Mouse (Mus musculus): Measurements from ENCODE around the gene Kcnc1. TPM values are rescaled to one million over a fixed set of nuclear protein-coding genes. Genes with fewer than 3 reads are reported as not detected.

Kcnc1 gene
- total and polyA plus RNA-seq, 3 experiments: not detected

DNA sequence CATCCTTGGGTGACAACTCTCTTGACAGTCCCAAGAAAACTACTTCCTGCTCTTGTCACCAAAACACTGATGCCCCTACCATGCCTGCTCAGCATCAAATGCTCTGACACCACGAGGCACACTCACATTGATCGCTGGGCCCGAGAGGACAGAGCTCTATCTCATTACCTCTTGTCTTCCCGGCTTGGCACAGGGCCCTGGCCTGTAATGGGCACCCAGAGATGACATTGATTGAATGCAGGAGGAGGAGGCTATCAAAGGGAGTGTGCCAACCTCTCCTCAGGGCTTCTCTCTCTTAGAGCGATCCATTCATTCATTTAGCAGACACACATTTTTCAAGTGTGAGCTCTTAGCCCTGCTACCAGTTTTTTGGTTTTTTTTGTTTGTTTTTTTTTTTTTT, 79.2 kb downstream of the Kcnc1 start:
- peaks cover 2 to 11% of the 10 kb centered on the region in 2 experiments; a peak in 2 of 4 replicates for H3K4me1 ChIP-seq (ENCODE audit: control insufficient read depth in 1 of 2, insufficient read depth in 2 of 2, low read length in 2 of 2)
- no peaks in the 10 kb centered on the region for H3K9me3 ChIP-seq (replicated peaks; ENCODE audit: insufficient read depth, low read length)
- DNase-seq (ENCODE audit: low read depth, low spot score): no peak
- no peaks in the 10 kb centered on the region for H3K79me2 ChIP-seq (ENCODE audit: control insufficient read depth, insufficient read depth, low read length, poor library complexity)
- TF ChIP-seq UBTF (IDR thresholded peaks at IDR 0.05; ENCODE audit: borderline replicate concordance, insufficient read depth, low read depth, low read length): no peak
- TF ChIP-seq RCOR1 (IDR thresholded peaks at IDR 0.05; ENCODE audit: low read depth, low read length): no peak
- H3K9ac ChIP-seq (ENCODE audit: control insufficient read depth, low read depth, low read length, poor library complexity, severe bottlenecking): no peak overlapping the region
- peaks cover 0 to 6% of the 10 kb centered on the region in 2 experiments; a peak in 1 of 4 replicates for H3K36me3 ChIP-seq (ENCODE audit: control insufficient read depth in 1 of 2, insufficient read depth in 2 of 2, low read length in 2 of 2)
- H3K4me3 ChIP-seq (ENCODE audit: control insufficient read depth in 1 of 2, insufficient read depth in 1 of 2, low read depth in 2 of 2, low read length in 2 of 2): no peak overlapping the region
- no peak overlapping the region for H3K27ac ChIP-seq (ENCODE audit: control insufficient read depth, low read depth, low read length)
- H3K27me3 ChIP-seq (ENCODE audit: control insufficient read depth in 1 of 2, insufficient read depth in 2 of 2, low read length in 2 of 2): no peaks in the 10 kb centered on the region

DNA sequence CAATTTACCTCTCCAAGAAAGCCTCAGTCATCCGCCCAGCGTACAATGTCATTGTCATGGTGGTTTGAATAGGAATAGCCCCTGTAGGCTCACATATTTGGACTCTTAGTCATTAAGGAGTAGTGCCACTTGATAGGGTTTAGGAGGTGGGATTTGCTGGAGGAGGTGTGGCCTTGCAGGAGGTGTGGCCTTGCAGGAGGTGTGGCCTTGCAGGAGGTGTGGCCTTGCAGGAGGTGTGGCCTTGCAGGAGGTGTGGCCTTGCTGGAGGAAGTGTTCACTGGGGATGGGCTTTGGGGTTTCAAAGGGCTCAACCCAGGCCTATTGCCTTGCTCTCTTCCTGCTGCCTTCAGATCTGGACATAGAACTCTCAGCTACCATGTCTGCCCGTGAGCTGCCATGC, 81.2 kb downstream of the Kcnc1 start:
- H3K27ac ChIP-seq (ENCODE audit: control insufficient read depth, low read depth, low read length): no peak overlapping the region
- DNase-seq (ENCODE audit: low read depth, low spot score): peak; percentile 52
- H3K4me3 ChIP-seq (ENCODE audit: control insufficient read depth in 1 of 2, insufficient read depth in 1 of 2, low read depth in 2 of 2, low read length in 2 of 2): no peak overlapping the region
- no peaks in the 10 kb centered on the region for H3K36me3 ChIP-seq (ENCODE audit: control insufficient read depth in 1 of 2, insufficient read depth in 2 of 2, low read length in 2 of 2)
- H3K79me2 ChIP-seq (ENCODE audit: control insufficient read depth, insufficient read depth, low read length, poor library complexity): no peaks in the 10 kb centered on the region
- no peaks in the 10 kb centered on the region for H3K9me3 ChIP-seq (replicated peaks; ENCODE audit: insufficient read depth, low read length)
- H3K4me1 ChIP-seq (ENCODE audit: control insufficient read depth in 1 of 2, insufficient read depth in 2 of 2, low read length in 2 of 2): no peaks in the 10 kb centered on the region
- H3K27me3 ChIP-seq (ENCODE audit: control insufficient read depth in 1 of 2, insufficient read depth in 2 of 2, low read length in 2 of 2): no peaks in the 10 kb centered on the region
- no peak overlapping the region for H3K9ac ChIP-seq (ENCODE audit: control insufficient read depth, low read depth, low read length, poor library complexity, severe bottlenecking)
- TF ChIP-seq MAFK (IDR thresholded peaks at IDR 0.05; ENCODE audit: borderline replicate concordance, low read depth, low read length): no peak
- TF ChIP-seq EP300 (IDR thresholded peaks at IDR 0.05; ENCODE audit: low read depth in 1 of 2, low read length in 2 of 2): no peak
- TF ChIP-seq NRF1 (IDR thresholded peaks at IDR 0.05; ENCODE audit: insufficient read depth, low read depth, low read length, poor library complexity, severe bottlenecking): no peak
- TF ChIP-seq KAT2A (conservative IDR thresholded peaks at IDR 0.05; ENCODE audit: low read depth, low read length): no peak
- no peak for TF ChIP-seq BHLHE40 (IDR thresholded peaks at IDR 0.05; ENCODE audit: borderline replicate concordance, low read depth, low read length)
- no peak for TF ChIP-seq RCOR1 (IDR thresholded peaks at IDR 0.05; ENCODE audit: low read depth, low read length)
- TF ChIP-seq MAZ (IDR thresholded peaks at IDR 0.05; ENCODE audit: low read depth, low read length): no peak
- TF ChIP-seq POLR2AphosphoS5 (IDR thresholded peaks at IDR 0.05; ENCODE audit: borderline replicate concordance, low read depth, low read length): no peak
- TF ChIP-seq MEF2A (IDR thresholded peaks at IDR 0.05; ENCODE audit: extremely low read depth, insufficient replicate concordance, low read depth, low read length, poor library complexity, severe bottlenecking): no peak
- TF ChIP-seq E2F4 (IDR thresholded peaks at IDR 0.05; ENCODE audit: borderline replicate concordance, low read depth, low read length): no peak
- TF ChIP-seq CHD2 (IDR thresholded peaks at IDR 0.05; ENCODE audit: low read length): no peak

DNA sequence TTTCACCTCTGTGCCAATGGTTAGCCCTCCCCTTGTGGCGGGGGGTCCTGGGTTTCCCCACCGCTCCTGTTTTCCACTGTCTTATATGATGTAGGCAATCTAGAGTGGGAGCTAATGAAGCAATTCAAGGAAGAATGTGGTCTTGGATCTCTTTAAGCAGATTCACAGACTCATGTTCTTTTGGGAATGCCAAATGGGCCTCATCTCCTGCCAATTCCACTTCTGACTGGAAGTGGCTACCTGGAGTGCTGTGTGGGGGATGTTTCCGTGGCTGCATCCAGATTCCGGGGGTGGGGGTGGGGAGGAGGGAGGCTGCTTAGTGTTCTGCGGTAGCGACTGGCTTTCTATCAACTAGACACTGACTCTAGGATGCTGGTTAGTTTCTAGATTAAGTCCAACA, 83.5 kb downstream of the Kcnc1 start:
- Histone ChIP-seq H3K79me2 (ENCODE audit: control insufficient read depth, insufficient read depth, low read length, poor library complexity) (no peaks in the 10 kb centered on the region), H3K27ac (ENCODE audit: control insufficient read depth, low read depth, low read length) (no peak overlapping the region), H3K36me3 (ENCODE audit: control insufficient read depth in 1 of 2, insufficient read depth in 2 of 2, low read length in 2 of 2) (no peaks in the 10 kb centered on the region), H3K4me3 (ENCODE audit: control insufficient read depth in 1 of 2, insufficient read depth in 1 of 2, low read depth in 2 of 2, low read length in 2 of 2) (no peak overlapping the region), H3K9ac (ENCODE audit: control insufficient read depth, low read depth, low read length, poor library complexity, severe bottlenecking) (no peak overlapping the region), H3K27me3 (ENCODE audit: control insufficient read depth in 1 of 2, insufficient read depth in 2 of 2, low read length in 2 of 2) (no peaks in the 10 kb centered on the region), H3K9me3 (replicated peaks; ENCODE audit: insufficient read depth, low read length) (no peaks in the 10 kb centered on the region), H3K4me1 (ENCODE audit: control insufficient read depth in 1 of 2, insufficient read depth in 2 of 2, low read length in 2 of 2) (no peaks in the 10 kb centered on the region)
- DNase-seq (ENCODE audit: low read depth, low spot score): no peak
- TF ChIP-seq GABPA (IDR thresholded peaks at IDR 0.05; ENCODE audit: low read depth, low read length): no peak
- no peak for TF ChIP-seq MYC (IDR thresholded peaks at IDR 0.05; ENCODE audit: low read depth, low read length)
- no peak for TF ChIP-seq E2F4 (IDR thresholded peaks at IDR 0.05; ENCODE audit: borderline replicate concordance, low read depth, low read length)
- no peak for TF ChIP-seq NRF1 (IDR thresholded peaks at IDR 0.05; ENCODE audit: insufficient read depth, low read depth, low read length, poor library complexity, severe bottlenecking)
- no peak for TF ChIP-seq USF2 (IDR thresholded peaks at IDR 0.05; ENCODE audit: borderline replicate concordance in 1 of 2, insufficient read depth in 1 of 2, low read depth in 1 of 2, low read length in 2 of 2)
- TF ChIP-seq MAX (IDR thresholded peaks at IDR 0.05; ENCODE audit: low read length): no peak

Data from MEL (cell line).